Comparison of ENCODE assay signal across 8 mouse cellular contexts in genomic region chr10:121297054-121297701, GRCm38 (mm10). TPM values are rescaled to one million over a fixed set of nuclear protein-coding genes. Genes with fewer than 3 reads are reported as not detected.
DNase-seq lines count a peak whose midpoint lies in the region; ATAC-seq and TF ChIP-seq lines count a peak whose summit lies in the region.

No protein-coding gene starts in this region.

- peak; percentile 84 for ATAC-seq in megakaryocyte-erythroid progenitor cell, adult 5-6 weeks (replicated peaks; ENCODE audit: low FRiP score, low TSS enrichment, poor library complexity, severe bottlenecking)

- H3K9me3 ChIP-seq in E14TG2a.4 (ENCODE audit: low read length) = peaks cover 12% of the 10 kb centered on the region
- no peaks in the 10 kb centered on the region for H3K9me3 ChIP-seq in hindbrain, embryonic 10.5 days
- H3K9me3 ChIP-seq in limb, embryonic 10.5 days (replicated peaks) = no peaks in the 10 kb centered on the region

- no peak for TF ChIP-seq CTCF in E14TG2a.4 (conservative IDR thresholded peaks at IDR 0.05; ENCODE audit: low read length)

- peaks cover 54% of the 10 kb centered on the region for H3K27me3 ChIP-seq in E14TG2a.4 (ENCODE audit: insufficient read depth, low read length)
- H3K27me3 ChIP-seq in hindbrain, embryonic 10.5 days (ENCODE audit: insufficient read depth, poor library complexity, severe bottlenecking) = peaks cover 15% of the 10 kb centered on the region
- H3K27me3 ChIP-seq in limb, embryonic 10.5 days (ENCODE audit: low read depth, poor library complexity, severe bottlenecking) = no peaks in the 10 kb centered on the region

- H3K4me3 ChIP-seq in E14TG2a.4 (replicated peaks; ENCODE audit: low read length) = peak overlapping the region; percentile 50
- H3K4me3 ChIP-seq in hindbrain, embryonic 10.5 days = peak overlapping the region; percentile 32
- peak overlapping the region; percentile 35 for H3K4me3 ChIP-seq in limb, embryonic 10.5 days

- no peaks in the 10 kb centered on the region for H3K36me3 ChIP-seq in E14TG2a.4 (ENCODE audit: insufficient read depth, low read length)
- peaks cover 18% of the 10 kb centered on the region; the same call in 1 of the 2 replicates for H3K36me3 ChIP-seq in hindbrain, embryonic 10.5 days
- H3K36me3 ChIP-seq in limb, embryonic 10.5 days = no peaks in the 10 kb centered on the region

- peaks cover 16% of the 10 kb centered on the region for H3K4me1 ChIP-seq in E14TG2a.4 (replicated peaks; ENCODE audit: low read depth, low read length)
- peaks cover 15% of the 10 kb centered on the region for H3K4me1 ChIP-seq in hindbrain, embryonic 10.5 days (replicated peaks)
- H3K4me1 ChIP-seq in limb, embryonic 10.5 days = peaks cover 11% of the 10 kb centered on the region

- DNase-seq in 416B (ENCODE audit: low read depth) = peak; percentile 71
- peak; percentile 7 for DNase-seq in fibroblast of lung, adult 2 months (ENCODE audit: low read depth)
- DNase-seq in hindbrain, embryonic 10.5 days (ENCODE audit: low spot score) = peak; percentile 61
- no peak for DNase-seq in limb, embryonic 10.5 days (ENCODE audit: low spot score)
- peak; percentile 47 for DNase-seq in thymus, postnatal 14 days
- no peak for DNase-seq in cerebellum, adult 9-10 months

- peak overlapping the region; percentile 62; the same call in 1 of the 2 replicates for H3K27ac ChIP-seq in hindbrain, embryonic 10.5 days
- peak overlapping the region; percentile 71 for H3K27ac ChIP-seq in limb, embryonic 10.5 days

- 38% methylated on average over 25 of the region's 25 CpGs for WGBS in hindbrain, embryonic 10.5 days
- 41% methylated on average over 25 of the region's 25 CpGs for WGBS in limb, embryonic 10.5 days

RNA-seq across cellular contexts. Expression of gene Tbc1d30, which starts 53.9 kb away (rescaled TPM):
- polyA plus RNA-seq in hindbrain, embryonic 10.5 days (2016; fragmentation: Nextera tagmentation; extraction: Ambion mirVana) = 3.1 and 4.1 TPM in 2 replicates
- polyA plus RNA-seq in limb, embryonic 10.5 days (2016; fragmentation: Nextera tagmentation; extraction: Ambion mirVana) = 0.26 and 0.50 TPM in 2 replicates
- total RNA-seq in megakaryocyte-erythroid progenitor cell, adult 5-6 weeks (2014; fragmentation: Nextera tagmentation) = 0.57 TPM in 1 of 2 replicates, not detected in the other
- 0.57 TPM in 1 of 2 replicates, not detected in the other for total RNA-seq in megakaryocyte-erythroid progenitor cell, adult 5-6 weeks (2017)

Comparison
In these comparisons a context has a peak if more than half of its experiments do, and no peak if none do; other contexts are left out.
1. DNase-seq: peak in 416B (single experiment), fibroblast of lung, adult 2 months (single experiment), hindbrain, embryonic 10.5 days (single experiment) and thymus, postnatal 14 days (single experiment); none in limb, embryonic 10.5 days (single experiment) and cerebellum, adult 9-10 months (single experiment).
2. Peak in every context shown above with its lines, with median percentiles within 50 percentile points of each other: H3K4me3 ChIP-seq.